Mouse (Mus musculus) CH12.LX (cell line): ENCODE results near the gene Terf2. TPM values are rescaled to one million over a fixed set of nuclear protein-coding genes. Genes with fewer than 3 reads are reported as not detected.
A peak's percentile ranks its signal among the peaks of the same experiment; 100 is the strongest.

Experiments
- DNase-seq: peaks from one replicate; pipeline ENCODE4 v3.0.0-alpha.2; 2013; ENCODE audit errors: extremely low read depth
- H3K27ac ChIP-seq: 2 replicates; pipeline ENCODE4 v1.5.1; 2012; ENCODE audit warnings: low read depth, mild to moderate bottlenecking, control low read depth, moderate library complexity; ENCODE audit not compliant: insufficient read depth
- H3K27me3 ChIP-seq: replicated peaks from 2 replicates; pipeline ENCODE3; 2012; ENCODE audit warnings: inconsistent platforms
- H3K36me3 ChIP-seq, 2 experiments: replicated peaks in 1 of 2; 2 replicates each; pipeline versions ENCODE3 to v1.6.1; 2012; ENCODE audit warnings: inconsistent platforms in 1 of 2, low read length in 1 of 2, mild to moderate bottlenecking in 1 of 2, mixed read lengths in 1 of 2, moderate library complexity in 1 of 2; ENCODE audit not compliant: control insufficient read depth in 1 of 2, insufficient read depth in 1 of 2
- H3K4me1 ChIP-seq, 2 experiments: 2 replicates each; pipeline ENCODE4 v1.6.1; 2012; ENCODE audit warnings: inconsistent platforms in 1 of 2, moderate library complexity in 1 of 2; ENCODE audit not compliant: insufficient read depth in 2 of 2, control insufficient read depth in 1 of 2
- H3K4me2 ChIP-seq: 2 replicates; pipeline ENCODE4 v1.6.1; 2012; ENCODE audit warnings: low read depth, mild to moderate bottlenecking, control low read depth; ENCODE audit not compliant: poor library complexity, insufficient read depth, severe bottlenecking
- H3K4me3 ChIP-seq, 3 experiments: fragments of 150-350 bp in 1 of 3; sonication (generic) in 1 of 3; replicated peaks in 1 of 3; 2 replicates each; pipeline versions ENCODE3 to v1.5.1; 2011 to 2012; ENCODE audit warnings: low read depth in 2 of 3, low read length in 2 of 3, mild to moderate bottlenecking in 2 of 3, moderate library complexity in 2 of 3, control low read depth in 1 of 3, improper control_type of control experiment in 1 of 3, inconsistent platforms in 1 of 3, mixed read lengths in 1 of 3; ENCODE audit not compliant: poor library complexity in 1 of 3
- H3K79me2 ChIP-seq: replicated peaks from 2 replicates; pipeline ENCODE4 v1.6.1; 2012; ENCODE audit warnings: mild to moderate bottlenecking, moderate library complexity; ENCODE audit not compliant: control insufficient read depth, poor library complexity, insufficient read depth, severe bottlenecking; ENCODE audit errors: extremely low read depth
- H3K9ac ChIP-seq: 2 replicates; pipeline ENCODE4 v1.6.1; 2012; ENCODE audit warnings: low read depth, mild to moderate bottlenecking, control low read depth, moderate library complexity; ENCODE audit not compliant: insufficient read depth
- H3K9me3 ChIP-seq: replicated peaks from 2 replicates; pipeline ENCODE3; 2012; ENCODE audit warnings: low read length, inconsistent platforms, mixed read lengths
- BHLHE40 ChIP-seq: IDR thresholded peaks from 2 replicates; pipeline ENCODE4 v1.6.1; 2011; ENCODE audit warnings: mild to moderate bottlenecking, low read depth, low read length, improper control_type of control experiment
- CHD1 ChIP-seq: IDR thresholded peaks from 2 replicates; pipeline ENCODE4 v1.6.1; 2012; ENCODE audit warnings: low read depth, low read length, improper control_type of control experiment, inconsistent platforms
- ELF1 ChIP-seq: IDR thresholded peaks from 2 replicates; pipeline ENCODE4 v1.6.1; 2014; ENCODE audit warnings: low read depth, mild to moderate bottlenecking, inconsistent platforms, low read length, improper control_type of control experiment
- HCFC1 ChIP-seq: IDR thresholded peaks from 2 replicates; pipeline ENCODE4 v1.6.1; 2012; ENCODE audit warnings: low read depth, mild to moderate bottlenecking, inconsistent platforms, low read length, improper control_type of control experiment
- MAFK ChIP-seq: IDR thresholded peaks from 2 replicates; pipeline ENCODE4 v1.6.1; 2011; ENCODE audit warnings: low read length, improper control_type of control experiment; ENCODE audit not compliant: insufficient replicate concordance
- SIN3A ChIP-seq: IDR thresholded peaks from 2 replicates; pipeline ENCODE4 v1.6.1; 2012; ENCODE audit warnings: low read length, improper control_type of control experiment, inconsistent platforms
- USF1 ChIP-seq: IDR thresholded peaks from 2 replicates; pipeline ENCODE4 v1.6.1; 2014; ENCODE audit warnings: low read depth, mild to moderate bottlenecking, inconsistent platforms, low read length, improper control_type of control experiment
- USF2 ChIP-seq: conservative IDR thresholded peaks from 2 replicates; pipeline ENCODE4 v1.6.1; 2011; ENCODE audit warnings: low read depth, low read length, improper control_type of control experiment
- ZC3H11A ChIP-seq: IDR thresholded peaks from 2 replicates; pipeline ENCODE4 v1.6.1; 2012; ENCODE audit warnings: low read depth, mild to moderate bottlenecking, inconsistent platforms, low read length, improper control_type of control experiment
- ZMIZ1 ChIP-seq: IDR thresholded peaks from 2 replicates; pipeline ENCODE4 v1.6.1; 2012; ENCODE audit warnings: low read depth, mild to moderate bottlenecking, inconsistent platforms, low read length, improper control_type of control experiment
- dilution Hi-C: fragments of 300-500 bp; cut with MboI; formaldehyde crosslinking; loops from 2 replicates; pipeline ENCODE4 v1.14.3; 2020; ENCODE audit warnings: low sequenced_read_pairs; ENCODE audit not compliant: extremely low pct_unique_long_range_greater_than_20kb, extremely low pct_ligation_motif_present
- in situ Hi-C: fragments of 300-500 bp; cut with MboI; formaldehyde crosslinking; loops from 3 replicates; pipeline ENCODE4 v1.14.3; 2019; ENCODE audit warnings: low sequenced_read_pairs, low pct_ligation_motif_present, low pct_unique_long_range_greater_than_20kb, mixed read lengths
- polyA plus RNA-seq: library from polyadenylated mRNA; unstranded; fragments of >175 nt; gene quantifications from 2 replicates; pipeline ENCODE4 v1.2.1, GENCODE M21; 2012; ENCODE audit warnings: low read depth; ENCODE audit not compliant: insufficient read length
- total RNA-seq, 2 experiments: library from RNA; depleted of rRNA; stranded (reverse); fragments of 300-350 nt in 1 of 2; fragments of >200 nt in 1 of 2; gene quantifications; 2 replicates each; pipeline ENCODE4 v1.2.3; 2012 to 2014

Terf2 gene
- total and polyA plus RNA-seq, 3 experiments, result 12.5 to 33.7 (median 18.3) TPM

- TF ChIP-seq BHLHE40, result no peak
Measured at GRCm38 (mm10) chr8:107030650-107031576, 65.4 kb downstream of the Terf2 start, which contains the start of gene Vps4a (continued).

- Histone ChIP-seq H3K4me3 (no peak overlapping the region), H3K79me2 (peaks cover 16% of the 10 kb centered on the region; the same call in 1 of the 2 replicates), H3K9ac (no peak overlapping the region), H3K27ac (no peak overlapping the region), H3K36me3 (peaks cover 0 to 3% of the 10 kb centered on the region in 2 experiments), H3K9me3 (no peaks in the 10 kb centered on the region), H3K4me2 (no peak overlapping the region), H3K4me1 (peaks cover 13 to 40% of the 10 kb centered on the region in 2 experiments), H3K27me3 (peaks cover 2% of the 10 kb centered on the region)
- dilution Hi-C loops, result no loop called here
- TF ChIP-seq BHLHE40 (0 out of 2 replicates have a peak, but pooled peaks have one; percentile 18), ZMIZ1 (no peak)
- no peak for DNase-seq
- in situ Hi-C loops, result no loop called here
Measured at GRCm38 (mm10) chr8:107030058-107030457, 66.3 kb downstream of the Terf2 start.

- dilution Hi-C loops (no loop called here), in situ Hi-C loops (no loop called here)
- Histone ChIP-seq H3K27me3 (peaks cover 2% of the 10 kb centered on the region), H3K9ac (no peak overlapping the region), H3K4me1 (peaks cover 13 to 36% of the 10 kb centered on the region in 2 experiments), H3K4me3 (no peak overlapping the region), H3K27ac (no peak overlapping the region), H3K36me3 (no peaks in the 10 kb centered on the region), H3K4me2 (no peak overlapping the region), H3K9me3 (no peaks in the 10 kb centered on the region)
- no peak for DNase-seq
- no peak for TF ChIP-seq USF1
- TF ChIP-seq ZC3H11A, result no peak
- no peak for TF ChIP-seq MAFK
- no peak for TF ChIP-seq ELF1
- TF ChIP-seq SIN3A, result no peak
- TF ChIP-seq USF2, result no peak
- TF ChIP-seq HCFC1, result no peak
- no peak for TF ChIP-seq CHD1
- TF ChIP-seq, all 38 proteins: peak for 0
- peaks cover 15% of the 10 kb centered on the region; the same call in 1 of the 2 replicates for H3K79me2 ChIP-seq
Measured at GRCm38 (mm10) chr8:107029310-107029709, 67.0 kb downstream of the Terf2 start.
